Mouse (Mus musculus) urinary bladder, adult 18-20 months (tissue): ENCODE measurements around the gene Mms22l.
"Not testable (repeated sequence)": the region's sequence is repeated elsewhere in the genome, so short reads cannot be mapped to it uniquely, and the experiment has no call there.

Experiments used
- DNase-seq, 2 experiments: peaks; one replicate each; pipeline ENCODE4 v3.0.0; 2022; ENCODE audit warnings: low spot score in 2 of 2, mixed read lengths in 2 of 2

The Mms22l gene

DNA sequence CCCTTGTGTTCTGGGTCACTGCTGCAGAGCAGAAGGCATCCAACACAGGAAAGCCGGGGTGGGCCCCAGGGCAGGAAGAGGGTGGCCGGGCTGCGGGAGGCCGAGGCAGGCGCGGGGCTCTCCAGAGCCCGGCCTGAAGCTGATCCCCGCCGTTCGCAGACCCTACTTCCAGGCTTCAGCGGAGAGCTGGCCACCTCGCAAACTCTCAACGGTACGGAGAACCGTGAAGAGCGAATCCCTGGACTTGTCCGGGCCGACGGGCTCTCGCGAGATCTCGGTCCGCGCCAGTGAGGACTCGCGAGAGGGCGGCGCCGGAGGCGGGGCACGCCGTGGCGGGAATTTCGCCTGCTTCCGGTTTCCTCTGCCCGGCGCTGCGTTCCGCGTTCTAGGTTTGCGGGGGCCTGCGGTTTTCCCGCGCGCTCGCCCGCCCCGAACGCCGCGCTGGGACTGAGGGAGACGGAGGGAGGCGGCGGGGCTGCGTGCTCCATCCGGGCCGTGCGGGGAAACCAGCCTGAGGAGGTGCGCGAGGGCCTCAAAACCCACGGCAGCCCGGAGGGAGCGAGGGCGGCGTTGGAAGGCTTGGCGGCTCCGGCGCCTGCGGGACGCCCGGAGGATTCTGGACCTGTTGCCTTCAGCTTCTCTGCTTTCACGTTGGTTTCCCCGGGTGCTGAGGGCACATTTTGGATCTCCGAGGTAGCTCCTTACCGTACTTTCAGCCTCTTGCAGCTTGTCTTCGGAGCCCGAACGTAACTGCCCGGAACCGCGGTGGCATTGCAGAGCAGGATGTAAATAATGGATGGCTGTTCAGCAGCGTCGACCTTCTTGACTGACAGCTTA is at the start of gene Mms22l:
TSS of gene Mms22l (plus strand) at position 336 of the 837 bp plus-strand sequence.
- peak; percentile 86 to 92 for DNase-seq

GRCm38 (mm10) chr4:24484046-24484445 is 12.2 kb upstream of the Mms22l start:
- DNase-seq: not testable (repeated sequence)

DNA sequence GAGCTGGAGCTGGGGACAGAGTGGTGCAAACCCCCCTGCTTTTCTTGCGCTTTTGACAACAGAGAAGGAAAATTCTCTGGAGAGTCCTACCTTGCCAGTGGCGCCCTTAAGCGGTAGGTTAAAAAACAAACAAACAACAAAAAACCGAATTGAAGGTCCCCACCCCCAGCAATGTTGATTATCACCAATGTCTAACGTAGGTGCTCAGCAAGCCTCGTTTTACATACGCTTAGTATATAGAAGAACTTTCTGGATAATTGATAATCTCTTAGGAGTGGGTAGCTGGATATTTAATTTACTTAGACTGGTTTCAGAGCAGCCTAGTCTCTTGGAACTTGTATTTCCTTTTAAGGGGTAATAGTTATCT is 685 bp downstream of the Mms22l start:
- DNase-seq: no peak

GRCm38 (mm10) chr4:24509195-24509594 is 12.9 kb downstream of the Mms22l start:
- DNase-seq: no peak

- no peak for DNase-seq
Measured at GRCm38 (mm10) chr4:24536989-24537388, 40.7 kb downstream of the Mms22l start.

GRCm38 (mm10) chr4:24543421-24543820 is 47.2 kb downstream of the Mms22l start:
- no peak for DNase-seq

- no peak for DNase-seq
Measured at GRCm38 (mm10) chr4:24544677-24545151, 48.5 kb downstream of the Mms22l start.

DNA sequence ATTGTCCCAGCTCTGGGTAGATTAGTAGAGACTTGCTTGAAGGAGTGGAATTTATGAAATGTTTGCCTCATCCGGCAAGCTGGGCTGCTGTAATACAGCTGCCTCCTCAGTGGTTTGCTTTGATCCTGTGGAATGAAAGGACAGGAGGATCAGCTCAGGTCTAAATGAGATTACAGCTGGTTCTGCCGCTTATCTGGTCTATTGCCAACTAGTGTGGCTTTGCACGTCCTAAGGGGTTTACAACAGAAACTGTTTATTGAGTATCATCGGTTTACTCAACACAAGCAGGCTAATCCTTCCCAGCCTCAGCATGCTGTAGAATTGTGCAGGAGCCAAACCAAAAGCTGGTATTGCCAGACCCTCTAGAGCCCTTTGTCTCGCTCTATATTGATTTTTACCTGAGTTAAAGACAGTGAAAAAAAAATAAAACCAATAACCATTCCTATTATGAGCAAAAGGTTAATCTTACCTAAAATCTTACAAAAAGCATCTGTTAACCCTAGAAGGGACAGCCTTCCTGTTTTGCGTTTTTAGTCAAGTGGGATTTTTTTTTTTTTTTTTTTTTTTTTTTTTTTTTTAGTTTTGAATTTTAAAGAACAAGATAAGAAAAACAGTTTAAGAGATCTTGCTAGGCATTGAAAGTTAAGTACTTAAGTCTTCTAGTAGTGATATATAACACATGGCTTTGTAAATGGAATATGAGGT is 60.0 kb downstream of the Mms22l start:
- DNase-seq: no peak

GRCm38 (mm10) chr4:24557149-24557548 is 60.9 kb downstream of the Mms22l start:
- DNase-seq: no peak

GRCm38 (mm10) chr4:24568026-24568425 is 71.8 kb downstream of the Mms22l start:
- no peak for DNase-seq

DNA sequence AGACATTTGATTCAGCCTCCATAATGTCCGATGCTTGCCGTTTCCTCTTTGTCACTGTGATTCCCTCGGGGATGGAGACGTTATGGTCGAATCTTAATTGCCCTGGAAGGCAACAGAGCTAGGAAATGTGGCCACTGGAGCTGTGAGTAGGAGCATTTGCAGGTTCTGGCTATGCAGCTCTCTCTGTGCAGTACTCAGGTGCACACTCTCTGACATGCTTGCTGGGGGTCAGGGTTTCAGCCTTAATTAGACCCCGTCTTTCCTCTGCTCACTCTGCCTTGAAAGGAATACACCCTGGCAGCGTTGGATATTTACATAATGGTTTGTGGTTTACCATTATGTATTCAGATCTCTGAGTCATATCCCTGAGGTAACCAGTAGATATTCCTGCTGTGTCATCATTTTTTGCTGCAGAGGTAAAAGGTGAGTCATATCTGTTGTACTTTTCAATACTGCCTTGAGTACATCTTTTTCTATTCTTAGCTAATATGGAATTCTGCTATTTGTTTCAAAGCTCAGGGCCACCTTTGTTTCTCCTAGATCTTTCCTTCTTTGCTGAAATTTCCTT is 72.8 kb downstream of the Mms22l start:
- no peak for DNase-seq

- peak; percentile 24 to 82 for DNase-seq
Measured at GRCm38 (mm10) chr4:24574276-24574675, 78.0 kb downstream of the Mms22l start.

GRCm38 (mm10) chr4:24577594-24577993 is 81.3 kb downstream of the Mms22l start:
- DNase-seq: no peak

DNA sequence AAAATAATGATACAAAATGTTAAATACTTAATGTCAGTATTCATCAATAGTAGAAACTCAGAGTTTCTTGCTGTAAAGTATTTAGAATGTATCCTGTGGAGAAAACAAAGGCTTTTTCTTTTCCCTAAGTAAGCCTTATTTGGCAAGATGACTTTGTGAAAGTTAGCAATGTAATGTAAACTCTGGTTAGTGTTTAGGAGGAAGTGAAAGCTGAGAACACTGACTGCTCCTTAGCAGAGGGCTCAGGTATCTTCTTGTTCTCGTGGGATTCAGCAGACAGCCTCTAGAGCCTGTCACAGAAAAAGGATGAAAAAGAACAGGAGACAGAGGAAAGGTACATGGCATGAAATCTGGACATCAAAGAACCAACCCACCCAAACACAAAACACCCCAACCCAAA is 86.0 kb downstream of the Mms22l start:
- DNase-seq: no peak

DNA sequence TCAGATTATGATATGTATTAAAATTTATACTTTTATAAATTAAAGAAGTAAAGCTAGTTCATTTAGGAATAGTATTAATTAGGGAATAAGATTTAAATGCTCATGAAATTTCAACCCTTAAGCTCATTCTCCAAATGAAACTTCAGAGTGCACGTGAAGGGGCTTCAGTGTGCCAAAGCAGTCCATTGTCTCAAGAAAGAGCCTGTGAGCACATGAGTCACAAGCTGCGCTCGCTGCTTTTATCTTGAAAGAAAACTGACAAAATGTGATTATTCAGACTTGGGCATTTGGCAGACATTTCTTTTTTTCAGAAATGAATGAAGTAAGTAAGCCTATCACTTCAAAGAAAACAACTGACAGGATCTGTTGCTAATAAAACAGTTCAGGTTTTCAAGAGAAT is 87.7 kb downstream of the Mms22l start:
- no peak for DNase-seq

DNA sequence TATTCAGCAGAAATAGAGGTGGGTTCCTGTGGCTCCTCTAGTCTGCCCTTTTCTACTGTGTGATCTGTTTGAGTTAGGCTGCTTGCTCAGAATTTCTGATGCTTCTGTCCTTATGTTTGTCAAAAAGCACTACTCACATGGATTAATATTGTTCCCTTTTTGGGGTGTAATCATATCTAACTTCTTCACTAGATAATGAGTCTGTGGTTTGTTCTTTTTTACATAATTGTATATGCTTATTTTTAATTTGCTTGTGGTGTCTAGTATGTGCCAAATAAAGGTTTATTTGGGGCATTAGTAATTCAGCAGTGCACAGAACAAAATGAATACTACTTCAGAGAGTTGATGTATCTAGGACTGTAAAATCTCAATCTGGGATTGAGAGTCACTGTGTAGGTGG is 98.6 kb downstream of the Mms22l start:
- DNase-seq: no peak

- DNase-seq: no peak
Measured at GRCm38 (mm10) chr4:24596942-24597611, 100.8 kb downstream of the Mms22l start.

DNA sequence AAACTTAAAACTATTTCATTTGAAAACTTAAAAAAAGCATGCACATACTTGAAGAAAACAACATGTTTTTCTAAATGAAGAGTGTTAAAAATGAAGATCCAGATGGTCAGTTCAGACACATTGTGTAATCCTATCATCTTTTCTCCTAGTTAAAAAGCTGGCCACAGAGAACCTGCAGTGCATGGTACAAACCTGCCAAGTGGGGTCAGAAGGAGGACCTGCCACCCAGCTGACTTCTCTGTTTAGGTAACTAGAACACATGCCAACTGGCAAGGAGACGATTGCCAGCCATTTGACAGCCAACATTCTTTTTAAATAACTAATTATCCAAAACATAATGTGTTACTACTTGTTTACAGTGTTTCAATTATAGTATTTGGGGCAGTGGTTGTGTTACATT is 102.4 kb downstream of the Mms22l start:
- no peak for DNase-seq

- no peak for DNase-seq
Measured at GRCm38 (mm10) chr4:24601711-24602110, 105.5 kb downstream of the Mms22l start.

DNA sequence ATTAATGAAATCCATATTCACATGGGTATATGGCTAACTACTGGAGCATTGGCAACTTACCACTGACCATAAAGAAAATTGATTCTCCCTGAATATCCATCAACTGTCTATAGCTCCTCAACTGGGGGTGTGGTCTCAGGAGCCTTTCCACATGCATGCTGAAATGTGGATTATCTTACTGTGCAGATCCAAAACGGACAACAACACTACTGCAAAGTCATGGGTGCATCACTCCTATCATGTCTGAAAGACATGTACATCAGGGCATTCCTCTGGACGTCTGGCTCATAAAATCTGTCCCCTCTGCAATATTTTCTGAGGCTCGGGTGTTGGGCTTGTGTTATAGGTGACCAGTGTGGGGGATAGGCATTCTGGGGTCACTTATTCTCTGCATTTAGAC is 112.8 kb downstream of the Mms22l start:
- no peak for DNase-seq

- DNase-seq: no peak
Measured at GRCm38 (mm10) chr4:24609564-24609963, 113.3 kb downstream of the Mms22l start.

DNA sequence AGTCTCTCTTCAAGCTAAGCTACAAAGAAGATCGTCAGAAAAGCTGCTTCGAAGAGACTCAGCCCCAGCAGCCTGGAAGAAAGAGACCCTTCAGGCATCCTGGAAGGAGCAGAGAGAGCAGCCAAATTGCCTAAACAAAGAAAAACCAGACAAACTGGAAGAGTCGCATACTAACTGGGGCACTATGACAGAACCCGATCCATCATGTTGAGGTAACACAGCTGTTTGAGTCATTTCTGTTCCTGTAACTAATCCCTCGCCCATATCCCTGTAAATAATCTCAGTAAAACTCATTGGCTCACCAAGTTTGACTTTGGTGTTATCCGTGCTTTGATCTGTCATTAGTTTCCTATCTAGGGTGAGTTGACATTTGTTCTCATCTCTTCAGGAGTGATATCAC is 123.8 kb downstream of the Mms22l start:
- no peak for DNase-seq
